Mouse (Mus musculus) small intestine, adult 2 months (tissue): ENCODE results near the gene Adipor2.

Experiments
- CTCF ChIP-seq: fragments of 200-500 bp; IDR thresholded peaks from 2 replicates; pipeline ENCODE4 v1.5.1; 2012; ENCODE audit warnings: low read depth, mild to moderate bottlenecking, control low read depth, inconsistent platforms, low read length, moderate library complexity, mixed read lengths; ENCODE audit not compliant: insufficient replicate concordance, insufficient read length; ENCODE audit errors: extremely low read depth
- POLR2A ChIP-seq: fragments of 200-500 bp; IDR thresholded peaks from 2 replicates; pipeline ENCODE4 v1.6.1; 2012; ENCODE audit warnings: low read depth, mild to moderate bottlenecking, control low read depth, inconsistent platforms, low read length, moderate library complexity

DNA sequence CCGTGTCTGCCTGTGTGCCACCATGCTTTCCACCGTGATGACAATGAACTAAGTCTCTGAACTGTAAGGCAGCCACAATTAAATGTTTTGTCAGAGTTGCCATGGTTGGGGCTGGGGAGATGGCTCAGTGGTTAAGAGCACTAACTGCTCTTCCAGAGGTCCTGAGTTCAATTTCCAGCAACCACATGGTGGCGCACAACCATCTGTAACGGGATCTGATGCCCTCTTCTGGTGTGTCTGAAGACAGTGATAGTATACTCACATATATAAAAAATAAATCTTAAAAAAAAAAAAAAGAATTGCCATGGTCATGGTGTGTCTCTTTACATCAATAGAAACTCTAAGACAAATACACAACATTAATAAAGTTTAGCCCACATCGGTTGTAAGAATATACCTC, 42.5 kb downstream of the Adipor2 start:
- TF ChIP-seq CTCF = no peak
- no peak for TF ChIP-seq POLR2A
